Mouse (Mus musculus) lung, postnatal 36 days (tissue): ENCODE results near the gene Gm20903.
"Not testable (repeated sequence)": the region's sequence is repeated elsewhere in the genome, so short reads cannot be mapped to it uniquely, and the experiment has no call there.

Experiments used
- DNase-seq: peaks from one replicate; pipeline ENCODE4 v3.0.0; 2022; ENCODE audit warnings: mixed read lengths

Gene Gm20903

DNA sequence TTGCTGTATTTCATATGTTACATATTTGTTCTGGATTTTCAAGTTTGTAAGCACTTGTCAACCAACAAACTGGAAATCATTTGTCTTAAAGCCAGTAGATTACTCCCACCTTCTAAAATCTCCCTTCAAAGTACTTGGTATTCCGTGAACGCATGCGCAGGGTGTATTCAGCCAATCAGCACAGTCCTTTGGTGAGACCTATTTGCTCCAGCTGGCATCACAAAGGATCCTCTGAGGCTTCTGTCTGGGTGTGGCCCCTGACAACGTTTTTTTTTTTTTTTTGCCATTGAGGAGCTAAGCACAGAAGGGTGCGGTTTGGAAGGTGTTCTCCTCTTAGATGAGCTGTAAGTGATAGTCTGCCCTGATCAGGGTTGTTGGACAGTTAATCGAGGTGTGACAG is at the start of gene Gm20903:
Gene Gm20903 (plus strand): TSS at position 301 of the 400 bp plus-strand sequence.
- not testable (repeated sequence) for DNase-seq
